Mouse (Mus musculus): ENCODE data around the gene Adamts6. TPM values are rescaled to one million over a fixed set of nuclear protein-coding genes. Genes with fewer than 3 reads are reported as not detected.

The Adamts6 gene
- polyA plus RNA-seq, 1 experiment from 2014 or later: 5.1 TPM

DNA sequence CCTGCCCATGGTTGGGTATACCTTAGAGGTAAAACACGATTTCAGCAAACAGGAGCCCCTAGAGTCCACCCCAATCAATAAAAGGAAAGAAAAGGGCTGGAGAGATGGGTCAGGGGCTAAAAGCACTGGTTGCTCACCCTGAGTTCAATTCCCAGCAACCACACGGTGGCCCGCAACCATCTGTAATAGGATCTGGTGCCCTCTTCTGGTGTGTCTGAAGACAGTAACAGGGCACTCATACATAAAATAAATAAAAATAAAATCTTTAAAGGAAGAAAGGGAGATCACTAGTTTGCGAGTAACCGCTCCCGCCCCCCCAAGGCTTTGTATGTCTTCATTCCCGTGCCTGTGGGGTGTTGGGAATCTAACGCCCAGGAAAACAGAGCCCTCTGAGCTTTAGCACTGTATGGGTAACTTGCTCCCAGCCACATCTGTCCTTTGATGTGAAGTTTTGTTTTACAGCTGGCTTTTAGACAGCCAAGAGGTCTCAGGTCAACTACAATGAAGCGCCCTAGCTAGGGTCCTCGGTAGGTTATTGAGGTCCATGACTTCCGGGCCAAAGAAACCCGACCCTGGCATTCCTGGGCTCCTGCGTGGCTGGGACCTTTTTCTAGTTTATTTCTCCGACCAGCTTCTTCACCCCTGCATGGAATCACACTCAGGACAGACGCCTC, 230.1 kb downstream of the Adamts6 start:
- no peaks in the 10 kb centered on the region for H3K36me3 ChIP-seq
- WGBS: 53% methylated on average over 15 of the region's 15 CpGs
- peaks cover 15% of the 10 kb centered on the region for H3K4me1 ChIP-seq (replicated peaks)
- H3K4me3 ChIP-seq: peak overlapping the region; percentile 43
- ATAC-seq (replicated peaks; ENCODE audit: insufficient number of reproducible peaks, insufficient read depth, low FRiP score, low read depth): peak; percentile 27
- H3K27me3 ChIP-seq: no peaks in the 10 kb centered on the region
- H3K27ac ChIP-seq: peak overlapping the region; percentile 76
- peak overlapping the region; percentile 70 for H3K4me2 ChIP-seq
- peak overlapping the region; percentile 46 for H3K9ac ChIP-seq
- no peaks in the 10 kb centered on the region for H3K9me3 ChIP-seq (replicated peaks)

DNA sequence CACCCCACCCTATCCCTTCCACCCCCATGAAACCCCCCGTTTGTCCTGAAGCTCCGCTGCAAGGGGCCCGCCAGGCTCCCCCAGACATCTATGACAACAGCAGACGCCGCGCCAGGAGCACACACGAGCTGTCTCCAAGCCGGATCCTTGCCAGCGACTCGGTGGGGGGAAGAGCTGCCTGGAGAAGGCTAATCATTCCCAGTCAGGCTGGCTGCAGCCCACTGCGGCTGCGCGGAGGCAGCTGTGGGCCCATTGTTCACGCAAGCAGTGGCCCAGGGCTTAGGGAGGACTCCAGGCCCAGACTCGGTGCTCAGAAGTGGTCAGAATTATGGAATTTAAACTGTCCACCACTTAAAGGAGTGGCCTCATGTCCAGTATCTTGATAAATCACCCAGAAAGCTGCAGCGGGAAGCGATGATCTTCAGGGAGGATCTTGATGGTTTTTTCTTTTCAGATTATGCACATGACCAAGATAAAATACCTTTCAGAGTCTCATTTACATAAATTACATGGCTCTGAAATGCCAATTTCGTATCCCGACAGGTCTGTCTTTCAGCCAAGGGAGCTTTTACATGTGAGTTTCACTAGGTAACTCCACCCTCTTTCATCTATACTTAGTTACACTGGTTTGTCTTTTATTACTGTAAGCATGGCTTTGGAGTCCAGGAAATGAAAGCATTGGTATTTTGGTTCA, 230.8 kb downstream of the Adamts6 start:
- peak; percentile 93 for ATAC-seq (replicated peaks; ENCODE audit: insufficient number of reproducible peaks, insufficient read depth, low FRiP score, low read depth)
- Histone ChIP-seq H3K27me3 (no peaks in the 10 kb centered on the region), H3K4me3 (peak overlapping the region; percentile 43), H3K27ac (peak overlapping the region; percentile 76), H3K9ac (peak overlapping the region; percentile 46), H3K9me3 (replicated peaks) (no peaks in the 10 kb centered on the region), H3K4me1 (replicated peaks) (peaks cover 15% of the 10 kb centered on the region), H3K4me2 (peak overlapping the region; percentile 70), H3K36me3 (no peaks in the 10 kb centered on the region)
- 18% methylated on average over 19 of the region's 19 CpGs for WGBS

DNA sequence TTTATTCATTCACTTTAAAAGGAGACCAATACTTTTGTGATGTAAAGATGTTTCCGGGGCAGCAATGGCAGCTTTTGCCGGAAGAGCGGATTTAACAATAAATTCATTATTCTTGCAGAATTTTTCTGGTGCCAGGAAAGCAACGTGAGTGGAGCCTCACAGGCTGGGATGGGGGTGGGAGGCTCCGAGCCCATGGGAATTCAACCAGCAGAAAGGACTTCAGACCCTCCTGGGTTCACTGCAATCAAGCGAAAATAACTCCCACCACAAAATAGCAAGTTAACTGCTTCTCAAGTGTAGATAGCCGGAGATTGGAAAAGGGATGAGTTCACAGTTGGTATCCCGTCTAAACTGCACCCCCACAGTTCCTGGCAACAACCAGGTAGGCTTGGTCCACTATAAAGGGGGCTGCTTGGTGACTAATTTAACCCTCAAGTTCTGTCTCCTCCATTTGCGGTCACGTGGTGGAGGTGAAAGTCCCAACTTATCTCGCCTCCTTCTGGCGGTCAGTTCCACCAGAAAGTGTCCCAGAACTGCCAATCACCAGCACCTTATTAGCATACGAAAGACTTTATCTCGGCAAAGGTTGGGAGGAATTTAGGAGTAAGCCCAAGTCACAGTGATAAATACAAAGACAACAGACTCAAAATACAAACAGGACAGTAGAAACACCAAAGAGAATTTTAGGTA, 231.5 kb downstream of the Adamts6 start:
- no peaks in the 10 kb centered on the region for H3K9me3 ChIP-seq (replicated peaks)
- H3K9ac ChIP-seq: no peak overlapping the region
- ATAC-seq (replicated peaks; ENCODE audit: insufficient number of reproducible peaks, insufficient read depth, low FRiP score, low read depth): no peak
- 52% methylated on average over 14 of the region's 14 CpGs for WGBS
- no peaks in the 10 kb centered on the region for H3K36me3 ChIP-seq
- H3K4me2 ChIP-seq: peak overlapping the region; percentile 70; the same call in 1 of the 2 replicates
- H3K4me1 ChIP-seq (replicated peaks): peaks cover 15% of the 10 kb centered on the region
- no peaks in the 10 kb centered on the region for H3K27me3 ChIP-seq
- no peak overlapping the region for H3K4me3 ChIP-seq
- peak overlapping the region; percentile 76; the same call in 1 of the 2 replicates for H3K27ac ChIP-seq

DNA sequence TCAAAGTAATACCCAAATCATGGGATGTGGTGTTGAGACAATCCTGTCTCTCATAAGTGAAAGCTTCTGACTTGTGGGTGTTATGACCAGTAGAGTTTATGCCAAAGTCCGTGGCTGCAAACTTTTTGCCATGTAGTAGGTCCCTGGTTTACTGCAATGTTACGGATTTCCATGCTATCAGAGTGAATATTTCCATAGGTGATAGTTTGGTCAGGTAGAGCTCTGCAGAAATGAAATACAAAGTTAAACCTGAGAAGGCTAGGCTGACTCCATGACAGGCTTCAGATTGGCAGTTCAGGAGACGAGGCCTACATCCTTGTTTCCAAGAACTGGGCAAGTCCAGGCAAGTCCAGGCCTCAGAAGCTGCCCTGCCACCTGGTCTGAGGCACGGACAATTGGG, 232.3 kb downstream of the Adamts6 start:
- no peak overlapping the region for H3K27ac ChIP-seq
- no peaks in the 10 kb centered on the region for H3K9me3 ChIP-seq (replicated peaks)
- H3K4me3 ChIP-seq: no peak overlapping the region
- H3K4me2 ChIP-seq: no peak overlapping the region
- WGBS: 83% methylated on average over 4 of the region's 4 CpGs
- no peak for ATAC-seq (replicated peaks; ENCODE audit: insufficient number of reproducible peaks, insufficient read depth, low FRiP score, low read depth)
- H3K27me3 ChIP-seq: no peaks in the 10 kb centered on the region
- H3K9ac ChIP-seq: no peak overlapping the region
- no peaks in the 10 kb centered on the region for H3K36me3 ChIP-seq
- peaks cover 15% of the 10 kb centered on the region for H3K4me1 ChIP-seq (replicated peaks)

DNA sequence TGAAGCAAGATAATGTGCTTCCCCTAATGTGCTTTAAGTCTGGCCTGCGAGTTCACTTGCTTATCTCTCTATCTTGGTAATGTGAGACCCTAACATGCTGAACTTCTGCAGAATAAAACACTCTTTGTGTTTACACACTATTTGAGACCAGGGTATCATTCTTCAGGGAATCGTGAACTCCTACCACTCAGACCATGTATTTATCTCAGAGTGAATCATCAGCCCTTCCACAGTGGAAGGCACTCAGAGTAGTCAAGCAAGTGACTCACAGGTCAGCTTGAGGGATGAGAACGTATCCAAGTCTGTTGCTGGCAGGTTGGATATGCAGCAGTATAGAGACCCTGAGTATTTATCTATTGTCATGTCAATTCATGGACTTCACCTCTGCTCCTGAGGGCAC, 232.8 kb downstream of the Adamts6 start:
- Histone ChIP-seq H3K4me3 (no peak overlapping the region), H3K4me1 (replicated peaks) (peaks cover 15% of the 10 kb centered on the region), H3K4me2 (no peak overlapping the region), H3K36me3 (no peaks in the 10 kb centered on the region), H3K9me3 (replicated peaks) (no peaks in the 10 kb centered on the region), H3K27ac (no peak overlapping the region), H3K27me3 (no peaks in the 10 kb centered on the region), H3K9ac (no peak overlapping the region)
- WGBS: 63% methylated on average over 3 of the region's 3 CpGs
- ATAC-seq (replicated peaks; ENCODE audit: insufficient number of reproducible peaks, insufficient read depth, low FRiP score, low read depth): no peak

DNA sequence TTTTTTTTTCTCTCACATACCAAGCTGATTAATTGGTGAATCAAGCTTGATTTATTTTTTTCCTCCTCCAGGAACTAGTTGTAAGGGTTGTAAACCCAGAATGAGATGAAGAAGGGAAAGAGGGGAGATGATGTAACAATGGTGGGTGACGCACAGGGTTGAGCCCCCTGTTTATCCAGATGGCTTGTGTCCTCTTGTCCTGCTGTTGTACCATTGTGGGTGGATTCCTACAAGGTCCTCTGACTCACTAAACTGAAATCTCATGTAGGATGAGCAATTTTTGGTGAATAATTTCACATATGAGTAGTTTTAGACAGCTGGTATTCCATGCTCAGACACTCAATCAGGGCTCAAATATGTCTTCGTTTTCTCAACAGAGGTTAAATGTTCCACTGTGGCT, 233.9 kb downstream of the Adamts6 start:
- Histone ChIP-seq H3K36me3 (no peaks in the 10 kb centered on the region), H3K4me1 (replicated peaks) (peaks cover 15% of the 10 kb centered on the region), H3K27ac (no peak overlapping the region), H3K9me3 (replicated peaks) (no peaks in the 10 kb centered on the region), H3K27me3 (no peaks in the 10 kb centered on the region), H3K4me3 (no peak overlapping the region), H3K9ac (no peak overlapping the region), H3K4me2 (no peak overlapping the region)
- ATAC-seq (replicated peaks; ENCODE audit: insufficient number of reproducible peaks, insufficient read depth, low FRiP score, low read depth): no peak
- WGBS: 93% methylated on average over 2 of the region's 2 CpGs

DNA sequence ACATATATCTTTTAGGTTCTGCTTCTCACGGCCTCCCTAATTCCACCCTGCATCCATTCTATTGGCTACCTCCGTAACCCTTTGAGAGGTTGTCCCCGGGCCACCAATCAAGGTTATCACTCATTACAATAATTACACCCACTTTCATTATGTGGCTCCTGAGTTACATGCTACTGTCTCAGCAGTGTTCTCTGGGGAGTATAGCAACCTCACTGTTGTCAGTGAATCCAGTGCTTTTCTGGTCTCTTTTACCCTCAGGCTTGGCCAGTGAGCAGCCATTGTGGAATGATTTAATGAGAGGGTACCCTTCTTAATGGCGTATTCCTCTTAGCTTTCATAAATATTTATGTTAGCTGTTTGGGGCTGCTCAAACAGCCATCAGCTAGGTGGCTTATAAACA, 238.0 kb downstream of the Adamts6 start:
- no peak overlapping the region for H3K27ac ChIP-seq
- H3K4me2 ChIP-seq: no peak overlapping the region
- H3K27me3 ChIP-seq: no peaks in the 10 kb centered on the region
- no peaks in the 10 kb centered on the region for H3K4me1 ChIP-seq (replicated peaks)
- H3K36me3 ChIP-seq: no peaks in the 10 kb centered on the region
- no peaks in the 10 kb centered on the region for H3K9me3 ChIP-seq (replicated peaks)
- no peak overlapping the region for H3K9ac ChIP-seq
- WGBS: 82% methylated on average over 4 of the region's 4 CpGs
- H3K4me3 ChIP-seq: no peak overlapping the region
- no peak for ATAC-seq (replicated peaks; ENCODE audit: insufficient number of reproducible peaks, insufficient read depth, low FRiP score, low read depth)

DNA sequence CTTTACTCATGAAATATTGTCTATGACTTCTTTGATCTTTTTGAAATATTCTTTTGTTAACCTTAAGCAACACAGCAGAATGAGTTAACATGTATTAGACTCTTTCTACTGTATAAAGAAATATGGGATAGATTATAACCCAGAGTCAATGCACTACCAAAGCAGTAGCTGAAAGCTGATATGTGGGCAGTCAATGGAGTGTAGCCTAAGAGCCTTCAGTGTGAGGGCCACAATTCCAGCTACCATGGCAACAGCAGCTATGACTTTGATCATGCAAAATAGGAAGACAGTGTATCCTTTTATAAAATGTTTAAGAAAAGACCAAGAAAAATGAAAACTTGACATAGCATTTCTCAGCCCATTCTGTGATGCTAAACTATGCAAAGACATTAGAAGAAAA, 241.6 kb downstream of the Adamts6 start:
- H3K36me3 ChIP-seq: no peaks in the 10 kb centered on the region
- no peak overlapping the region for H3K4me3 ChIP-seq
- no peaks in the 10 kb centered on the region for H3K9me3 ChIP-seq (replicated peaks)
- no peaks in the 10 kb centered on the region for H3K4me1 ChIP-seq (replicated peaks)
- H3K9ac ChIP-seq: no peak overlapping the region
- no peak for ATAC-seq (replicated peaks; ENCODE audit: insufficient number of reproducible peaks, insufficient read depth, low FRiP score, low read depth)
- no peaks in the 10 kb centered on the region for H3K27me3 ChIP-seq
- no peak overlapping the region for H3K27ac ChIP-seq
- no peak overlapping the region for H3K4me2 ChIP-seq

DNA sequence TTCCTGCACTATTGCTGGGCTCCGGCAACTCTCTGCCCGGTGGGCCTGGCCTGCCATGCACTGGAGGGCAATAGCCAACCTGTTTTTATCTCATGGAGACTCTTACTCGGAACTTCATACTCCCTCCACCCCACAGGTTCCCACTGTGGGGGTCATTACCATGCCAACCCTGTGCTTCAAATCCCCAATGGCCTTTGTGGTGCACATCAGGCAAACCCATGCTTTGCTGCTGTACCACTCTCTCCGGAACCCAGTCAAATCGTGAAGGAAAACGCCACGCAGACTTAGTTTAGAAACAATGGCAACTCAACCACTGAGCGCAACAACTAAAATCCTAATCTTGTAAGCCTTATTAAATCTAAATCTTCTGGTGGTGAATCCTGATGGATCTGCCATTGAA, 244.2 kb downstream of the Adamts6 start:
- WGBS: 87% methylated on average over 8 of the region's 8 CpGs
- H3K4me1 ChIP-seq (replicated peaks): no peaks in the 10 kb centered on the region

DNA sequence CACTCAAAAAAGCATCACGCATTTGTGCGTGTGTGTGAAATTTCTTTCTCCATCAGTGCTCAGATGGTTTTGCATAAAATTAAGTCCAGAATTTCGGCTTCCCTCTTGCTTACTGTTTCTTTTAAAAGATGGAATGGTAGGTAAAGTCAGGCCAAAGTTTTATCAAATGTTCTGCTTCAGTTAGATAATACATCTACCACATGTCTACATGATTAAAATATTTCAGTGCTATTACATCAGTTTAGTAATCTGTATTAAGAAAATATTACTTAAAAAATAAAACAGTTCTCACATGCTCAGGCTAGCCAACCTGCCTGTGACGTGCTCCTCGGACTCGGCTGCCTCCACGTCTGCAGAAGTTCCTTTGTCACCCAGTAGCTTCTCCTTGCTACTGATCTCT, 245.1 kb downstream of the Adamts6 start:
- no peak overlapping the region for H3K4me3 ChIP-seq
- no peaks in the 10 kb centered on the region for H3K9me3 ChIP-seq (replicated peaks)
- H3K27ac ChIP-seq: no peak overlapping the region
- H3K4me1 ChIP-seq (replicated peaks): no peaks in the 10 kb centered on the region
- no peaks in the 10 kb centered on the region for H3K36me3 ChIP-seq
- no peak overlapping the region for H3K9ac ChIP-seq
- H3K4me2 ChIP-seq: no peak overlapping the region
- ATAC-seq (replicated peaks; ENCODE audit: insufficient number of reproducible peaks, insufficient read depth, low FRiP score, low read depth): no peak
- WGBS: 94% methylated on average over 7 of the region's 7 CpGs
- H3K27me3 ChIP-seq: no peaks in the 10 kb centered on the region

More for the DNA sequence above, 244.2 kb downstream of the Adamts6 start:
- no peak for ATAC-seq (replicated peaks; ENCODE audit: insufficient number of reproducible peaks, insufficient read depth, low FRiP score, low read depth)
- Histone ChIP-seq H3K4me2 (no peak overlapping the region), H3K27ac (no peak overlapping the region), H3K27me3 (no peaks in the 10 kb centered on the region), H3K4me3 (no peak overlapping the region), H3K9me3 (replicated peaks) (no peaks in the 10 kb centered on the region), H3K36me3 (no peaks in the 10 kb centered on the region), H3K9ac (no peak overlapping the region)

DNA sequence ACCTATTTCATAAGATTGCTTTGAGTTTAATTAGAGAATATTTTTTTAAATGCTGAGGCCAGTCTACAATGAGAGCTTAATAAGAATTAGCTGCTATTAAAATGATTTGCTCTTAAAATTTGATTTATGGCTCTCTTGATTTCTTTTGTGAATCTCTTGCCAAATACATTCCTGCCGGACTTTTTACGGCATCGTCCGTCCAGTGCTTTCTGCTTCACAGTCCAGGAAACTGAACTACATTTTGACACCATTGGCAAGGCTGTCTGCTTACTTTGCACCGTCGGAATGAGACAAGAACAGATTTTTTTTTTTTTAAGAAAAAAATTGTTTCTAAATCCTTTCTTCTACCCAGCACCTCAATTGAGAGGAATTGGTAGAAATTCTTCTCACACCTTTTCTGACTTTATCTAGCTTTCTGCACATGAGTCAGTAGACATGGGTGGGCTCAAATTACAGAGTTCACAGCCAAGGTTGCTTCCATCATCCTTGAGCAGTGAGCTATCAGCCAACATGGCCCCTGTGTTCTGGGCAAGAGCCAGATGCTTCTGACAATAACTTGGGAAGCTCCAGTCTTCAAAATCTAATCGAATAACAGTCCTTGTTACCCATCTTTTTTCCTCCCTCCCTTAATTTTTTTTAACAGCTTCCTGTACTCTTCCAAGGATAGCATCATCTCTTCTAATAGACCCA, 246.3 kb downstream of the Adamts6 start:
- Histone ChIP-seq H3K27ac (no peak overlapping the region), H3K36me3 (no peaks in the 10 kb centered on the region), H3K27me3 (no peaks in the 10 kb centered on the region), H3K4me3 (no peak overlapping the region), H3K4me2 (no peak overlapping the region), H3K9me3 (replicated peaks) (no peaks in the 10 kb centered on the region), H3K4me1 (replicated peaks) (no peaks in the 10 kb centered on the region), H3K9ac (no peak overlapping the region)
- no peak for ATAC-seq (replicated peaks; ENCODE audit: insufficient number of reproducible peaks, insufficient read depth, low FRiP score, low read depth)
- 58% methylated on average over 7 of the region's 7 CpGs for WGBS
